Mouse (Mus musculus) stomach, embryonic 14.5 days (tissue): ENCODE data around the gene Tmem184a. TPM values are rescaled to one million over a fixed set of nuclear protein-coding genes. Genes with fewer than 3 reads are reported as not detected.

ENCODE experiments used
- microRNA-seq: library from miRNA; unstranded; fragments of <30 nt; microRNA quantifications from one replicate; pipeline ENCODE4, GENCODE M21; 2016
- polyA plus RNA-seq: library from polyadenylated mRNA; unstranded; fragments of >200 nt; fragmentation: Nextera tagmentation; extraction: Ambion mirVana; gene quantifications from 2 replicates; pipeline ENCODE4 v1.2.1, GENCODE M21; 2014

Tmem184a gene
- polyA plus RNA-seq, 1 experiment from 2014 or later: 9.0 TPM

Small RNA genes within 50 kb of the gene (microRNA-seq; reads per million reads assigned to microRNA genes)
- not detected for gene Mir7037

Other genes with a start within 250 kb of the Tmem184a start
- gene Micall2, start 83.6 kb downstream of the Tmem184a start, polyA plus RNA-seq: 5.9 and 6.6 TPM in 2 replicates
- gene Ints1, start 44.2 kb downstream of the Tmem184a start, polyA plus RNA-seq: 27.3 and 35.3 TPM in 2 replicates
- 6.9 and 7.1 TPM in 2 replicates for gene Mafk, start 28.4 kb downstream of the Tmem184a start, polyA plus RNA-seq
- not detected in 2 replicates for gene Gm26938, start 6.5 kb upstream of the Tmem184a start, polyA plus RNA-seq
- gene Psmg3, start 7.0 kb upstream of the Tmem184a start, polyA plus RNA-seq: 61.3 and 72.7 TPM in 2 replicates
- gene Elfn1, start 88.0 kb upstream of the Tmem184a start, polyA plus RNA-seq: 0.09 and 0.17 TPM in 2 replicates